Mouse (Mus musculus): ENCODE data around the gene Tnr.

Gene Tnr

GRCm38 (mm10) chr1:159629822-159630589 is 106.4 kb downstream of the Tnr start:
- no peak for DNase-seq (ENCODE audit: low read depth)

- no peak for DNase-seq (ENCODE audit: low read depth)
Observed at GRCm38 (mm10) chr1:159632558-159632957, 109.0 kb downstream of the Tnr start.

- DNase-seq (ENCODE audit: low read depth) = no peak
Observed at GRCm38 (mm10) chr1:159639408-159639807, 115.8 kb downstream of the Tnr start.

GRCm38 (mm10) chr1:159645719-159646118 is 122.2 kb downstream of the Tnr start:
- no peak for DNase-seq (ENCODE audit: low read depth)

- DNase-seq (ENCODE audit: low read depth) = no peak
Observed at GRCm38 (mm10) chr1:159650486-159650885, 126.9 kb downstream of the Tnr start.

- DNase-seq (ENCODE audit: low read depth) = no peak
Observed at GRCm38 (mm10) chr1:159655241-159655640, 131.7 kb downstream of the Tnr start.

GRCm38 (mm10) chr1:159657856-159658542 is 134.4 kb downstream of the Tnr start:
- DNase-seq (ENCODE audit: low read depth) = no peak

- no peak for DNase-seq (ENCODE audit: low read depth)
Observed at GRCm38 (mm10) chr1:159660620-159661501, 137.3 kb downstream of the Tnr start.

- no peak for DNase-seq (ENCODE audit: low read depth)
Observed at GRCm38 (mm10) chr1:159664496-159664895, 140.9 kb downstream of the Tnr start.

- no peak for DNase-seq (ENCODE audit: low read depth)
Observed at GRCm38 (mm10) chr1:159664945-159665344, 141.4 kb downstream of the Tnr start.

GRCm38 (mm10) chr1:159670629-159671150 is 147.1 kb downstream of the Tnr start:
- no peak for DNase-seq (ENCODE audit: low read depth)

GRCm38 (mm10) chr1:159671181-159671580 is 147.6 kb downstream of the Tnr start:
- DNase-seq (ENCODE audit: low read depth) = no peak

- no peak for DNase-seq (ENCODE audit: low read depth)
Observed at GRCm38 (mm10) chr1:159674240-159674639, 150.7 kb downstream of the Tnr start.

- no peak for DNase-seq (ENCODE audit: low read depth)
Observed at GRCm38 (mm10) chr1:159675472-159675871, 151.9 kb downstream of the Tnr start.

GRCm38 (mm10) chr1:159678221-159678935 is 154.8 kb downstream of the Tnr start:
- DNase-seq (ENCODE audit: low read depth) = no peak

GRCm38 (mm10) chr1:159681252-159681651 is 157.7 kb downstream of the Tnr start:
- DNase-seq (ENCODE audit: low read depth) = no peak

- DNase-seq (ENCODE audit: low read depth) = no peak
Observed at GRCm38 (mm10) chr1:159686476-159687231, 163.1 kb downstream of the Tnr start.

GRCm38 (mm10) chr1:159696717-159697116 is 173.1 kb downstream of the Tnr start:
- DNase-seq (ENCODE audit: low read depth) = no peak

- DNase-seq (ENCODE audit: low read depth) = peak; percentile 37
Observed at GRCm38 (mm10) chr1:159702038-159702437, 178.5 kb downstream of the Tnr start.

GRCm38 (mm10) chr1:159704925-159705324 is 181.4 kb downstream of the Tnr start:
- no peak for DNase-seq (ENCODE audit: low read depth)

GRCm38 (mm10) chr1:159716301-159716700 is 192.7 kb downstream of the Tnr start:
- no peak for DNase-seq (ENCODE audit: low read depth)

All from c-Kit-positive CD71-negative TER-119-negative erythroid progenitor cells, embryonic 14.5 days (primary cell).